Mouse (Mus musculus) cerebellum, adult 2 months (tissue): ENCODE data around the gene Ctnnbl1. TPM values are rescaled to one million over a fixed set of nuclear protein-coding genes. Genes with fewer than 3 reads are reported as not detected.

Experiments
- DNase-seq, 2 experiments: peaks; one replicate each; pipeline ENCODE4 v3.0.0; 2021
- H3K27ac ChIP-seq: fragments of 200-500 bp; 2 replicates; pipeline ENCODE4 v1.5.1; 2012; ENCODE audit warnings: low read length, control low read depth, inconsistent platforms; ENCODE audit not compliant: insufficient read depth
- H3K27me3 ChIP-seq: fragments of 200-500 bp; 2 replicates; pipeline ENCODE4 v1.6.1; 2012; ENCODE audit warnings: inconsistent platforms, mild to moderate bottlenecking, low read length, moderate library complexity; ENCODE audit not compliant: control insufficient read depth, insufficient read depth
- H3K4me1 ChIP-seq: fragments of 200-500 bp; 2 replicates; pipeline ENCODE4 v1.6.1; 2011; ENCODE audit warnings: low read length; ENCODE audit not compliant: control insufficient read depth, insufficient read depth
- H3K4me3 ChIP-seq: fragments of 200-500 bp; replicated peaks from 2 replicates; pipeline ENCODE3; 2011; ENCODE audit warnings: mild to moderate bottlenecking, low read depth, low read length, control low read depth; ENCODE audit not compliant: insufficient read depth
- CTCF ChIP-seq: fragments of 200-500 bp; IDR thresholded peaks from 2 replicates; pipeline ENCODE4 v1.5.1; 2011; ENCODE audit warnings: low read depth, mild to moderate bottlenecking, control low read depth, low read length, moderate library complexity, borderline replicate concordance; ENCODE audit not compliant: insufficient read depth
- POLR2A ChIP-seq: fragments of 200-500 bp; IDR thresholded peaks from 2 replicates; pipeline ENCODE4 v1.6.1; 2011; ENCODE audit warnings: low read length, control low read depth, borderline replicate concordance; ENCODE audit not compliant: insufficient read depth
- WGBS: fragments of 180-500 bp; shearing (Covaris S2); methylation state at CpG from one replicate; pipeline ENCODE4 v1.1.7; 2018; 5-methylcytosine and 5-hydroxymethylcytosine counted together
- polyA plus RNA-seq: library from polyadenylated mRNA; depleted of rRNA; stranded (reverse); fragments of >200 nt; gene quantifications from 2 replicates; pipeline ENCODE4 v1.2.3, GENCODE M21; 2012

Ctnnbl1 gene
- polyA plus RNA-seq, 1 experiment, result 30.0 TPM

DNA sequence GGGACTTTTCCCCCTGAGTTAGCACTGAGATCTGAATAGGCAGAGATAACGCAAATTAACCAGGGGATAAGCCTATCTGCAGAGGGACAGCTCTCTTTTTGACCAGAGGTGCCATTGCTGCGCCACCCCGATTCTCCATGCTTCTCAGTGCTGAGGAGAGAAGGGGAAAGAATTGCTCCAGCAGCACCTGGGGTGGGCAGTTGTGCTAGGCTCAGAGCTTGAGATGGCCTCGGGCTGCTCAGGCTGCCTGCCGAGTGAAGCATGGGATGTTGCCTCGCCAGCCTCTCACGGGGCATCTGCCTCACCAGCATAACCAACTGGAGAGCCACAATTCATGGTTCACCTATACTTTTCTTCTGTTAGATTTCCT lies 15.2 kb downstream of the Ctnnbl1 start:
- no peak for DNase-seq
- Histone ChIP-seq H3K27me3 (no peaks in the 10 kb centered on the region), H3K4me3 (no peak overlapping the region), H3K4me1 (peaks cover 9% of the 10 kb centered on the region), H3K27ac (no peak overlapping the region)
- TF ChIP-seq POLR2A (no peak), CTCF (no peak)
- WGBS, result 81% methylated on average over 7 of the region's 7 CpGs

DNA sequence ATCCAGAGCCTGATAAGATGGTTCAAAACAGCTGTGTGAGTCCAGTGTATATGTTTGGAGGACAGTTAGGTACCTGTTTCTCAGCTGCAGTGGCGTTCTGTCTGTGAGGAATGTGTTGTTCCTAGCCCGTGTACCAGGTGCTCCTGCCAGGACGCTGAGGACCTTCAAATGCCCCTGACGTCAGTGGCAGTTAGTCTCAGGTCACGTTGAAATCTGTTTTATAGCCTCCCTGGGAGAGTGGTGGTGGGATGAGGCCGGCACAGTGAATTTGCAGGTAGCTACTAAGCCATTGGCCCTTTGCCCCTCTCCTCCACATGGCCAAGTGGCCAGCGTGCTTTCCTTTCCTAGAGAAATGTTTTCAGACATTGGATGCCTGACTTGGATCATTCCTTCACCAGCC lies 18.6 kb downstream of the Ctnnbl1 start:
- no peak overlapping the region for H3K27ac ChIP-seq
- 82% methylated on average over 7 of the region's 7 CpGs for WGBS
- no peaks in the 10 kb centered on the region for H3K27me3 ChIP-seq
- TF ChIP-seq POLR2A, result no peak
- H3K4me3 ChIP-seq, result no peak overlapping the region
- H3K4me1 ChIP-seq, result peaks cover 4% of the 10 kb centered on the region
- DNase-seq, result no peak

DNA sequence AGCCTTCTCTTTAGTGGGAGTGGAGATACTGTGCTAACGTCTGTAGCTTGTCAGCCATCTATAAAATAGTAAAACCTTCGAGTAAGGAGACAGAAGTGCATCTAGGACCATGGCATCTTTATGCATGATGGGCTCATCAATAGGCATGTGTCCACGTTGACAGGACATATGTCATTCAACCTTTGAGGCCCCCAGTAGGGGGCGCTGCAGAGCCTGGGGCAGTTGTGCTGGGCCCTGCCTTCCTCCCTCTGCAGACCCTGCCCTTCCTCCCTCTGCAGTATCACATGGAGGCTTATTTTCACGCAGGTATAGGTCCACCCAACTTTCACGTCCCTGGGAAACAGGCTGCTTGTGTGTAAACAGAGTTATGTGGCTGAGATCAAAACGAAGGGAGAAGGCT lies 19.0 kb downstream of the Ctnnbl1 start:
- Histone ChIP-seq H3K27ac (no peak overlapping the region), H3K4me3 (no peak overlapping the region), H3K4me1 (peaks cover 4% of the 10 kb centered on the region), H3K27me3 (no peaks in the 10 kb centered on the region)
- DNase-seq, result no peak
- 0 out of 2 replicates have a peak, but pooled peaks have one; percentile 16 for TF ChIP-seq CTCF
- no peak for TF ChIP-seq POLR2A
- WGBS, result 81% methylated on average over 7 of the region's 7 CpGs

DNA sequence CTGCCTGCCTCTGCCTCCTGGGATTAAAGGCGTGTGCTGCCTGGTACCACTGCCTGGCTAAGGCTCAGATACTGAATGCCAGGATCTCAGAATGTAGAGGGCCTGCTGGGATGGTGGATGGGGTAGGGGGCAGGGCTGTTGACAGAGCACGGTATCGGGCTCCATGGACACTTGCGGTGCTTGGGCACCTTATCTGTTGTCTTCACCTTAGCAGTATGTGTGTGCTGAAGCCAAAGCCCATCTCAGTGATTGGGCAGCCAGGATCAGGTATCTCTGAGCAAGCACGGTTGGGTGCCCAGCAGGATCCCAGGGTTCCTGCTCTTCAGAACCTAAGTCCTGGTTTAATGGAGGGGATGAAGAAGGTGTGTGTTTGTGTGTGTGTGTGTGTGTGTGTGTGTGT lies 21.2 kb downstream of the Ctnnbl1 start:
- H3K4me3 ChIP-seq, result no peak overlapping the region
- no peak overlapping the region for H3K27ac ChIP-seq
- WGBS, result 86% methylated on average over 5 of the region's 5 CpGs
- no peak for DNase-seq
- H3K4me1 ChIP-seq, result no peaks in the 10 kb centered on the region; the same call in 1 of the 2 replicates
- no peak for TF ChIP-seq CTCF
- no peak for TF ChIP-seq POLR2A
- no peaks in the 10 kb centered on the region for H3K27me3 ChIP-seq

DNA sequence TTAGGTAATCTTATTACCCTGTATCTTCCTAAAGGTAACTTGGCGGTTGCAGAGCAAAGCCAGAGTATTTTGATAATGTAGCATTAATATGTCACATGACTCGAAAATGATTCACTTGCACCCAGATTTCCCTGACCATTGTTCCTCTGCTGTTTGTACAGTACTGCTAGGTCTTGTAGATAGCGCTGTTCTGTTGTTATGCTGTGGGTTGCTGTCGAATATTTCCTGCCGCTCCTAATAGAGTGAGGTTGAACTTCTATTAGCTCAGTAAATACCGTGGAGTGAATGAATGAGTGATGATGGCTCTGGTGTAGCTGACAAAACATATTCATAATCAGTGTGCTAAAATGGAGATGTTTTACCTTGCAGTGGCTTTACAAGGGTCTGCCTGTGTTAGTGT lies 22.5 kb downstream of the Ctnnbl1 start:
- H3K27ac ChIP-seq, result no peak overlapping the region
- TF ChIP-seq CTCF (no peak), POLR2A (no peak)
- no peaks in the 10 kb centered on the region for H3K27me3 ChIP-seq
- H3K4me3 ChIP-seq, result no peak overlapping the region
- WGBS, result 92% methylated on average over 6 of the region's 6 CpGs
- DNase-seq, result no peak
- no peaks in the 10 kb centered on the region; the same call in 1 of the 2 replicates for H3K4me1 ChIP-seq

DNA sequence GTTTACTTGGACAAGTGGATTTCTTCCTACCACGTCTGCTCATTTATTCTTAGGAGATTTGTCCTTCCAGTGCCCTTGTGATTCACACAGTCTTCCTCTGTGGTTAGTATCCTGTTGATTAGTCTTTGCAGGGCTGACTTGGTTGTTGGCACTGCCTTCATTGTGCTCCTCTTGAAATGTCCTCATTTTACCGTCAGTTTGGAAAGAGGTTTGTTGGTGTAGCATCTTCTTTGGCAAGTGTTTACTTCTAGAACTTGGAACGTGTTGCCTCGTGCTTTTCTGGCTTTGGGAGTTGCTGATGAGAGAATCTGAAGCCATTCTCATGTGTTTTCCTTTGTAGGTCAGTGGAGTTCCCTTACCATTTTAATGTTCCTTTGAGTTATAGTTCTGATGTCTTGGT lies 25.7 kb downstream of the Ctnnbl1 start:
- H3K27me3 ChIP-seq, result no peaks in the 10 kb centered on the region
- H3K27ac ChIP-seq, result no peak overlapping the region
- WGBS, result 58% methylated on average over 4 of the region's 4 CpGs
- H3K4me1 ChIP-seq, result no peaks in the 10 kb centered on the region; the same call in 1 of the 2 replicates
- no peak for DNase-seq
- H3K4me3 ChIP-seq, result no peak overlapping the region
- TF ChIP-seq POLR2A, result no peak

DNA sequence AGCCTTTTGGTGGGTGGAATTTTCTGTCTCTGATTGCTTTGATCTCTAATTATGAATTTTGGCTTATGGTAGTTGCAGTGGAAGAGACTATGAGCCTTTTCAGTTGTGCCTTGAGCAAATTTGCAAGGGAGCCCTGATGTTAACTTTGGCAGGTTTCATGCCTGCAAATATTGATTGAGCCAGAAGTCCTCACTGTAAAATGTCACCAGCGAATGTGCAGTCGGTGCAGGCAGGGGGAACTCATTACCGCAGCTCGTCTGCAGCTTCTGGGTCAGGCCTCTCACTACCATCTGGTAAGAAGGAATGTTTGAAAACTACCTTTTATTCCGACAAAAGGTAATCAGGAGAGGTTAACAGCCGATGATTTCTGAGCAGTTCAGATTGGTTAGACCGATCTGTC lies 29.4 kb downstream of the Ctnnbl1 start:
- TF ChIP-seq POLR2A (no peak), CTCF (no peak)
- no peak overlapping the region for H3K27ac ChIP-seq
- H3K4me3 ChIP-seq, result no peak overlapping the region
- DNase-seq, result no peak
- H3K4me1 ChIP-seq, result no peaks in the 10 kb centered on the region
- H3K27me3 ChIP-seq, result no peaks in the 10 kb centered on the region
- WGBS, result 71% methylated on average over 7 of the region's 7 CpGs

DNA sequence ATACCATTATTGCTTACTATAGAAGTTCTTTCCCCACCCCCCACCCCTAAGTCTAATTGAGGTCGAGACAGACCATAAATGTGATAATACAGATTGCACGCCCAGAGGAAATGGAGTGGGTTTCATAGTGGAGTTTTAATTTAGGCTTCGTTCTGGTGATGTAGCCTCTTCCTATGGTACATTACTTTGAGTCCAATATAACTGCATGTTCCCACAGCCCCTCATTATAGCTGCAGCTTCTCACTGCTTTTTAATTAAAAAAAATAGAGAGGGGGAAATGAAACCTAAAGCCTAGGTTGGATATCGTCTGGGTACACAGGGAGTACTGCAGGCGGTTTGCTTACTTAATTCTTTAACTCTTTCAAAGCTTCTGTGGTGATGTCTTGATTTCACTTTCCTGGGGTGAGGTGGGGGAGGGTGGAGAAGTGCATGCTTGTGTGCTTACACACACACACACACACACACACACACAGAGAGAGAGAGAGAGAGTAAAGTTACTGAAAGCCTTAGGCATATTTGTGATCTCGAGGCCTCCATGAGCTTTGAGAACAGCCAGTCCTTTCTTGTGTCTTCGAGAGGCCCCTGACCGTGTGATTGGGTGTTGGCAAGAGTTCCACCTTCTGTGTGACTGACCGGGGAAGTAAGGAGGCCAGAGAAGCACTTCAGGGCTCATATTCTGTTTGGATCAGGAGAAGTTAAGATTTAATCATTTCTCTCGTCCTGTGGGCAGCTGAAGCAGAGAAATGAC lies 31.7 kb downstream of the Ctnnbl1 start:
- Histone ChIP-seq H3K4me3 (no peak overlapping the region), H3K27me3 (no peaks in the 10 kb centered on the region), H3K27ac (no peak overlapping the region), H3K4me1 (no peaks in the 10 kb centered on the region)
- WGBS, result 61% methylated on average over 10 of the region's 10 CpGs
- DNase-seq, result peak in 1 of 2 experiments; percentile 36
- TF ChIP-seq CTCF (no peak), POLR2A (no peak)
